Mouse (Mus musculus) liver, adult 10 weeks (tissue): ENCODE results near the gene Cphx3. TPM values are rescaled to one million over a fixed set of nuclear protein-coding genes. Genes with fewer than 3 reads are reported as not detected.

Source experiments
- polyA plus RNA-seq: library from polyadenylated mRNA; stranded (reverse); fragments of 350-450 nt; fragmentation: Illumina TruSeq; extraction: RNeasy Lipid Tissue Mini Kit (QIAGEN cat#74804); gene quantifications from one replicate; pipeline ENCODE4 v1.2.3, GENCODE M21; 2014; ENCODE audit warnings: low read depth, low replicate concordance

Gene Cphx3
- 3.5 TPM for polyA plus RNA-seq

GRCm38 (mm10) chr14:26081997-26082396 lies at the start of gene Cphx3:
Gene Cphx3, plus strand, starts transcription at chr14:26082297.

GRCm38 (mm10) chr14:26042611-26043010 lies 39.5 kb upstream of the Cphx3 start, which contains the start of gene Gm9780:
Gene Gm9780, minus strand, starts transcription at chr14:26042711.

GRCm38 (mm10) chr14:26067325-26067633 lies 14.8 kb upstream of the Cphx3 start, which contains the start of gene Tmem254c:
Gene Tmem254c, minus strand, starts transcription at chr14:26067355.

GRCm38 (mm10) chr14:26081216-26081615 lies 881 bp upstream of the Cphx3 start, which contains the start of gene Cphx2:
Gene Cphx2, plus strand, starts transcription at chr14:26081516.

GRCm38 (mm10) chr14:26118150-26118549 lies 36.1 kb downstream of the Cphx3 start, which contains the start of gene Duxbl2:
Gene Duxbl2, plus strand, starts transcription at chr14:26118349.

GRCm38 (mm10) chr14:26182380-26182779 lies 100.3 kb downstream of the Cphx3 start, which contains the start of gene Plac9b:
Gene Plac9b, minus strand, starts transcription at chr14:26182480.

GRCm38 (mm10) chr14:26206926-26207247 lies 124.8 kb downstream of the Cphx3 start, which contains the start of gene Tmem254b:
Gene Tmem254b, minus strand, starts transcription at chr14:26207041.

GRCm38 (mm10) chr14:26257756-26258617 lies 175.9 kb downstream of the Cphx3 start, which contains the start of gene Duxbl3:
Gene Duxbl3, plus strand, starts transcription at chr14:26257962.

Other genes with a start within 250 kb of the Cphx3 start
- 8.7 TPM for gene Anxa11, start 240.1 kb upstream of the Cphx3 start, polyA plus RNA-seq
- gene Plac9a, start 179.2 kb upstream of the Cphx3 start, polyA plus RNA-seq = not detected
- 23.7 TPM for gene Tmem254a, start 154.6 kb upstream of the Cphx3 start, polyA plus RNA-seq
- not detected for gene Cphx1, start 144.0 kb upstream of the Cphx3 start, polyA plus RNA-seq
- gene Duxbl1, start 103.7 kb upstream of the Cphx3 start, polyA plus RNA-seq = not detected
- gene Gm9780, start 39.6 kb upstream of the Cphx3 start, polyA plus RNA-seq = 1.6 TPM
- 5.3 TPM for gene Tmem254c, start 14.9 kb upstream of the Cphx3 start, polyA plus RNA-seq
- gene Cphx2, start 781 bp upstream of the Cphx3 start, polyA plus RNA-seq = not detected
- not detected for gene Duxbl2, start 36.1 kb downstream of the Cphx3 start, polyA plus RNA-seq
- gene Plac9b, start 100.2 kb downstream of the Cphx3 start, polyA plus RNA-seq = not detected
- 181 TPM for gene Tmem254b, start 124.7 kb downstream of the Cphx3 start, polyA plus RNA-seq
- gene Duxbl3, start 175.7 kb downstream of the Cphx3 start, polyA plus RNA-seq = not detected